Mouse (Mus musculus) intestine, embryonic 15.5 days (tissue): ENCODE measurements at regions not wholly inside any gene's neighbourhood (a gene's known extent, or its start where the extent isn't known, plus 50 kb on each side); places are given as distances from the start of the nearest gene placed in this dataset.
"Not testable (repeated sequence)": the region's sequence is repeated elsewhere in the genome, so short reads cannot be mapped to it uniquely, and the experiment has no call there.

Source experiments
- ATAC-seq: fragments of 200-750 bp; cut with Nextera tagmentation; 2 replicates; pipeline ENCODE4 v1.8.0; 2017; ENCODE audit warnings: moderate TSS enrichment, moderate library complexity
- H3K27ac ChIP-seq: fragments of 300-500 bp; sonication (generic); 2 replicates; pipeline ENCODE4 v1.5.1; 2015; ENCODE audit warnings: mild to moderate bottlenecking, inconsistent platforms
- H3K27me3 ChIP-seq: fragments of 300-500 bp; sonication (generic); replicated peaks from 2 replicates; pipeline ENCODE4 v1.6.1; 2015; ENCODE audit warnings: inconsistent platforms
- H3K36me3 ChIP-seq: fragments of 300-500 bp; sonication (generic); 2 replicates; pipeline ENCODE4 v1.6.1; 2015; ENCODE audit warnings: inconsistent platforms
- H3K4me1 ChIP-seq: fragments of 300-500 bp; sonication (generic); replicated peaks from 2 replicates; pipeline ENCODE4 v1.6.1; 2015; ENCODE audit warnings: inconsistent platforms
- H3K4me2 ChIP-seq: fragments of 300-500 bp; sonication (generic); replicated peaks from 2 replicates; pipeline ENCODE4 v1.6.1; 2015; ENCODE audit warnings: mild to moderate bottlenecking, inconsistent platforms
- H3K4me3 ChIP-seq: fragments of 300-500 bp; sonication (generic); replicated peaks from 2 replicates; pipeline ENCODE4 v1.5.1; 2015; ENCODE audit warnings: inconsistent platforms
- H3K9ac ChIP-seq: fragments of 300-500 bp; sonication (generic); 2 replicates; pipeline ENCODE4 v1.6.1; 2015; ENCODE audit warnings: inconsistent platforms
- H3K9me3 ChIP-seq: fragments of 300-500 bp; sonication (generic); 2 replicates; pipeline ENCODE4 v1.6.1; 2016; ENCODE audit warnings: inconsistent platforms
- WGBS: fragments of 180-500 bp; shearing (Covaris S2); methylation state at CpG from one replicate; pipeline ENCODE4 v1.1.7; 2015; 5-methylcytosine and 5-hydroxymethylcytosine counted together

DNA sequence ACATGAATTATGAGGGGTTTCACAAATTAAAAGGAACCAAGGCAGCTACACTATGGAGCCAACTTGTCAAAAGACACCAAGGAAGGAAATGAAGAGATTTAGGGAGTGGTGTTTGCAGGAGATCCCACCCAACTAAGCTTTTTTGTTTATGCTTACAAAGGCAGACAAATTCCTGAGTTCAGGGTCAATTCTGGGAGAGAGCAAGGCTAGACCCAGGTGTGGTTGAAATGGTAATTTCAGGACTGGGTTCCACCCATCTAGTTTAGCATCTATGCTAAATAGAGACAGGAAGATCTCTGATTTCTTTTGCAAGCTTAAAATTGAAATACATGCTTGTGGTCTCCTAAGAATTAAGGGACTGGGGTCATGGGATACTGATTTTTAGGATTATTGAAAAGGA is 286.0 kb upstream of the Pcdh17 start:
- Histone ChIP-seq H3K27ac (no peak overlapping the region), H3K4me1 (no peaks in the 10 kb centered on the region), H3K9ac (no peak overlapping the region), H3K9me3 (no peaks in the 10 kb centered on the region), H3K36me3 (no peaks in the 10 kb centered on the region), H3K27me3 (no peaks in the 10 kb centered on the region), H3K4me2 (no peak overlapping the region), H3K4me3 (no peak overlapping the region)
- no peak for ATAC-seq

GRCm38 (mm10) chr14:84175446-84175845 is 267.9 kb upstream of the Pcdh17 start:
- 83% methylated on average over 4 of the region's 4 CpGs for WGBS
- Histone ChIP-seq H3K4me3 (no peak overlapping the region), H3K4me2 (no peak overlapping the region), H3K9me3 (no peaks in the 10 kb centered on the region), H3K27ac (no peak overlapping the region), H3K4me1 (no peaks in the 10 kb centered on the region), H3K9ac (no peak overlapping the region), H3K27me3 (no peaks in the 10 kb centered on the region), H3K36me3 (no peaks in the 10 kb centered on the region)
- ATAC-seq: no peak

DNA sequence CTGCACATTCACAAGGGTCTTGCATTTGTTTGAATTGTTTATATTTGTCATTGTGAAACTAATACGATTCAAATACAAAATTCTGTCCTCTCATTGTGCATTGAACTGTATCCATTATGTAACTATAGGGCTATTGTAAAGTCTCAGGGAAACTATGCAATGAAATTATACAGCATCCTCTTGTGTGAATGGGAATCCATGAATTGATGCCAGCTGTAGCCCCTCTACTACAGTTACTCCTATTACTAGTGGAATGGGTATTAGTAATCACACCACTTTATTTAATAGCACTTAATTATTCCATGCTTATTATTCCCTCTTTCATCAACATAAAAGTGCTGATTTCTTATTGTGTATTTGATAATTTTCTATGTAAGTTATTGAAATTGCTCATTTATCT is 232.4 kb upstream of the Pcdh17 start:
- no peak for ATAC-seq
- no peaks in the 10 kb centered on the region for H3K36me3 ChIP-seq
- 76% methylated on average over 1 of the region's 1 CpGs for WGBS
- H3K9me3 ChIP-seq: no peaks in the 10 kb centered on the region
- H3K4me1 ChIP-seq: no peaks in the 10 kb centered on the region
- no peak overlapping the region for H3K4me2 ChIP-seq
- H3K27ac ChIP-seq: no peak overlapping the region
- no peak overlapping the region for H3K4me3 ChIP-seq
- H3K27me3 ChIP-seq: no peaks in the 10 kb centered on the region
- H3K9ac ChIP-seq: no peak overlapping the region

DNA sequence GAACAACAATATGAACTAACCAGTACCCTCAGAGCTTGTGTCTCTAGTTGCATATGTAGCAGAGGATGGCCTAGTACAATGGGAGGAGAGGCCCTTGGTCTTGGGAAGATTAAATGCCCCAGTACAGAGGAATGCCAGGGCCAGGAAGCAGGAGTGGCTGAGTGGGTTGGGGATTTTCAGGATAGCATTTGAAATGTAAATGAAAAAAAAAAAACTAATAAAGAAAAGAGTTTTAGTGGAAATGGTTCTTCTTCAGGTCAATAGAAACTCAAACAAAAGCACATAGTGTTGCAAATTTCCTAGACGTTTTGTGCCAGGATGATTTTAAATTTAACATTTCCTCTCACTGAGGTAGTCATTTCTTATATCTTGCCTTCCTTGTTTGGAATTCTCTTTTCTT is 220.4 kb upstream of the Pcdh17 start:
- no peak overlapping the region for H3K4me2 ChIP-seq
- no peak overlapping the region for H3K4me3 ChIP-seq
- no peak overlapping the region for H3K27ac ChIP-seq
- no peaks in the 10 kb centered on the region for H3K4me1 ChIP-seq
- no peak overlapping the region for H3K9ac ChIP-seq
- H3K9me3 ChIP-seq: no peaks in the 10 kb centered on the region
- H3K27me3 ChIP-seq: no peaks in the 10 kb centered on the region
- WGBS: 69% methylated on average over 1 of the region's 1 CpGs
- no peaks in the 10 kb centered on the region for H3K36me3 ChIP-seq
- no peak for ATAC-seq

- WGBS: 82% methylated on average over 2 of the region's 2 CpGs
- Histone ChIP-seq H3K27ac (no peak overlapping the region), H3K4me3 (no peak overlapping the region), H3K36me3 (no peaks in the 10 kb centered on the region), H3K4me1 (no peaks in the 10 kb centered on the region), H3K9ac (no peak overlapping the region), H3K27me3 (no peaks in the 10 kb centered on the region), H3K9me3 (no peaks in the 10 kb centered on the region), H3K4me2 (no peak overlapping the region)
- ATAC-seq: no peak
Measured at GRCm38 (mm10) chr14:84223924-84224323, 219.4 kb upstream of the Pcdh17 start.

- not testable (repeated sequence) for H3K4me1 ChIP-seq, H3K27ac ChIP-seq, H3K4me2 ChIP-seq, ATAC-seq, H3K36me3 ChIP-seq, H3K9me3 ChIP-seq, H3K27me3 ChIP-seq, H3K4me3 ChIP-seq, H3K9ac ChIP-seq
- 66% methylated on average over 1 of the region's 1 CpGs for WGBS
Measured at GRCm38 (mm10) chr14:84248006-84248405, 195.4 kb upstream of the Pcdh17 start.

DNA sequence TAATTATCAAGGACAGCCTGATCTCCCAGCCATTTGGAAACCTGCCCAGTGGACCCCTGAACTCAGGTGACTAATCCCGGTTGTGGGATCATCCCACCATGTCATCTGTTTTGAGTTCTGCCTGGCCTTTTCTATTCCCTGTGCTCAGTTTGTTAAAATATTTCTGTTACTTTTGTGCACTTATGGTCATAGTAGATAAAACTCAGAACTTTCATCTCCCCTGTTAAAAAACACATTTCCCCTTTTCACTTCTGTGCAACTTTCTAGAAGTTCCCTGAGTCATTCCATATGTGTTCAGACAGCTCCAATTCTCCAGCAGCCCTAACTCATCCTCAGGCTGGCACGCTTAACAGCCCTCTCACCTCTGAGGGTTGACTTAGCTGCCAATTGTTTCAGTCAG is 190.8 kb upstream of the Pcdh17 start:
- no peak for ATAC-seq
- Histone ChIP-seq H3K27me3 (no peaks in the 10 kb centered on the region), H3K9ac (no peak overlapping the region), H3K4me1 (no peaks in the 10 kb centered on the region), H3K4me3 (no peak overlapping the region), H3K4me2 (no peak overlapping the region), H3K36me3 (no peaks in the 10 kb centered on the region), H3K27ac (no peak overlapping the region), H3K9me3 (no peaks in the 10 kb centered on the region)
- WGBS: 71% methylated on average over 2 of the region's 2 CpGs

DNA sequence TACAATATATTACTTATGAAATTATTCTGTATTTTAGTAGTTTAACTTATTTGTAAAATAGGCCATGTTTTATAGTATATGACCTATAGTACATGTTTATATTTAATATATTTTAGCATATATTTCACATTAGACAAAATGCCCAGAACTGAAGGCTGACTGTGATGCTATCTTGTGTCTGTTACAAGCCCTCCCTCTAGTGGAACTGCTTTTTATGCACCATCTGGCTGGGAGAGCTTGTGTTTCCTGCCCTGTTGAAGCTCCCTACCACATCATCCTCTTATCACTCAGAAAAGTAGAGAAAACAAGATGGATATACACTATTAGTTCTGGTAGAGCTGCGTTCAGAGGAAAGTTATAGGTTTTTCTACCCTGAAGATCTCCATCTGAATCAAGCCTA is 185.7 kb upstream of the Pcdh17 start:
- no peak for ATAC-seq
- WGBS: 64% methylated on average over 1 of the region's 1 CpGs

DNA sequence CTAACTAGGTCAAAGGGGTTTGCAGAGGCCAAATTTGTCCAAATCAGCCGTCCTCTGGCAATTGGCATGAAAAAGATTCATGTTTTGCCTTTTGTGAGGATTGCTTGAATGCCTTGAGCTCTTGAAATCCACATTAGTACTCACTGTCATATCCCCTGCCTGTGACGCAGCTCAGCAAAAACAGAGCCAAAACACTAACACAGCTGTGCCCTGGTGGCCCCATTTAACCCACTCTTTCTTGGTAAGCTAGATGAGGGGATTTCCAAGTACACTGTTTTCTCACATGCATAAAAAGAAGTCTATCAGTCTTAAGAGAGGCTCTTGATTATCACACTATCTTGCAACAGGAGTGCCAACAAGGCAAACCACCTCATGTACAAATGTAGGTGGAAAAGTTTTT is 184.7 kb upstream of the Pcdh17 start:
- ATAC-seq: no peak
- Histone ChIP-seq H3K9me3 (no peaks in the 10 kb centered on the region), H3K4me1 (no peaks in the 10 kb centered on the region), H3K4me2 (no peak overlapping the region), H3K27me3 (no peaks in the 10 kb centered on the region), H3K9ac (no peak overlapping the region), H3K27ac (no peak overlapping the region), H3K4me3 (no peak overlapping the region), H3K36me3 (no peaks in the 10 kb centered on the region)
- WGBS: 29% methylated on average over 2 of the region's 2 CpGs

More for the DNA sequence above, 185.7 kb upstream of the Pcdh17 start:
- no peaks in the 10 kb centered on the region for H3K27me3 ChIP-seq
- H3K4me3 ChIP-seq: no peak overlapping the region
- H3K4me2 ChIP-seq: no peak overlapping the region
- H3K9me3 ChIP-seq: no peaks in the 10 kb centered on the region
- no peak overlapping the region for H3K27ac ChIP-seq
- no peaks in the 10 kb centered on the region for H3K36me3 ChIP-seq
- no peak overlapping the region for H3K9ac ChIP-seq
- no peaks in the 10 kb centered on the region for H3K4me1 ChIP-seq

DNA sequence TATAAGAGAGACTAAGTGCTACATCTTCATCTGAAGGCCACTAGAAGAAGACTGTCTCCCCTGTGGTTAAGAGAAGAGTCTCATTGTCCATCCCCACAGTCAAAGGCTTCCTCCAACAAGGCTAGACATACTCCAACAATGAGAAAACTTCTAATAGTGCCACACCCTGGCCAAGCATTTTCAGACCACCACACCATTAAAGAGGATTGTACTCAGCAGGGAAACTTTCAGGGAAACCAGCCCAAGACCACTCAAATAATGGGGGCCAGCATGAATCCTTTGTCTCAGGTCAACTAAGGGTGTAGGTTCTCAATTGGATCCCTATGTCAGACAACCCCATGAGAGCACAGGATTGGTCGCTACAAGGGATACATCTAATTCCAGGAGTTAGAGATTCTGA is 179.4 kb upstream of the Pcdh17 start:
- no peaks in the 10 kb centered on the region for H3K27me3 ChIP-seq
- H3K9me3 ChIP-seq: no peaks in the 10 kb centered on the region
- no peak for ATAC-seq
- H3K9ac ChIP-seq: no peak overlapping the region
- no peaks in the 10 kb centered on the region for H3K4me1 ChIP-seq
- H3K27ac ChIP-seq: no peak overlapping the region
- H3K36me3 ChIP-seq: no peaks in the 10 kb centered on the region
- H3K4me2 ChIP-seq: no peak overlapping the region
- H3K4me3 ChIP-seq: no peak overlapping the region
- 90% methylated on average over 1 of the region's 1 CpGs for WGBS

DNA sequence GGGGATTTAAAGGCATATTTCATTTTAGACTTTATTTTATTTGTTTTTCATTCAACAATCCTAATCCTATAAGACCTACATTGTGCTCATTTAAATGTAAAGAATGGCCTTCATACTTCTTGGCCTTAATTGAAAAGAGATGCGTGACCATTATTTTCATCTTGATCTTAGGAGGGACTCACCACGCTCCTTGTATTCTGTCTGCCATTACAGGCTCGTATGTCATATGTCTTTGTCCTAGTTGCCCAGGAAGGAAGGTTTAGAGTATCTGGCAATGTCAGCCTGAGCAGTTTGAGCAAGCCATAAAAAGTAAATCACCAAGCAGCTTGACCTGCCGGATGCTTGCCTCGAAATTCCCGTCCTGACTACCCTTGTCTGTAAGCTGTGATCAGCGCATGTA is 177.1 kb upstream of the Pcdh17 start:
- Histone ChIP-seq H3K9me3 (no peaks in the 10 kb centered on the region), H3K27me3 (no peaks in the 10 kb centered on the region), H3K4me2 (no peak overlapping the region), H3K27ac (no peak overlapping the region), H3K4me1 (no peaks in the 10 kb centered on the region), H3K4me3 (no peak overlapping the region), H3K36me3 (no peaks in the 10 kb centered on the region), H3K9ac (no peak overlapping the region)
- no peak for ATAC-seq
- WGBS: 77% methylated on average over 7 of the region's 7 CpGs

DNA sequence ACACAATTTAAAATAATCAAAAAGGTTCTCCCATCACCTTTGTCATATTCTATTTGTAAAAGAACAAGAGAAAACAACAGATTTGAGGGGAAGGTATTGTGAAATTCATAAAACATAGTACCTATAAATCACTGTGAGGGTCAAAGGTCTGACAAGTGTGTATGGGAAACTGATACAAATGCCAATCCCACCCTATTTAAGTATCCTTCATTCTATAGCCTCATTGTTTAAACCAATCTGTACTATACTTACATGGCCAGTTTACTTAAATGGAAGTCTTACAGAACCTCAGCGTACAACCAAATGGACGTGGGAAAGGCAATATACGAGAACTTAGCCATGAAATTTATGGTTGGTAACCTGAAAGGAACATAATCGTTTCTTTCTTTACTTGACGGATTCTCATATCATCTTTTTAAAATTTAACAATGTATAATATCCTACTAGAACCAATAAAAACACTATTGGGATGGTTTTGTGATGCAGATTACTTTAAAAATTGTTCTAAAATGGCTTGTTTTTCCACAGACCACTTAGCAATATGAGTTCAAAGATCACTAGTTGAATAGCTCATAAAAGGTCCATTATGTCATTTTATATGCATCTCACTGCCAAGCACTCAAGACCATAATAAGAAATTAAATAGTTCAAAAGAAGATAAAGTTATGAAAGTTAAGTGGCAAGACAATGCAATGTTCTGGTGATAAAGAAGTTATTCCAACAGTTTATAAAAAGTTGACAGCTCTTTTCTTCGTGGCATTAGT is 159.7 kb upstream of the Pcdh17 start:
- H3K9ac ChIP-seq: no peak overlapping the region
- no peaks in the 10 kb centered on the region for H3K4me1 ChIP-seq
- no peak overlapping the region for H3K4me2 ChIP-seq
- no peak overlapping the region for H3K4me3 ChIP-seq
- H3K9me3 ChIP-seq: no peaks in the 10 kb centered on the region
- ATAC-seq: peak; percentile 83
- H3K27me3 ChIP-seq: no peaks in the 10 kb centered on the region
- H3K36me3 ChIP-seq: no peaks in the 10 kb centered on the region
- 49% methylated on average over 6 of the region's 6 CpGs for WGBS
- no peak overlapping the region for H3K27ac ChIP-seq

DNA sequence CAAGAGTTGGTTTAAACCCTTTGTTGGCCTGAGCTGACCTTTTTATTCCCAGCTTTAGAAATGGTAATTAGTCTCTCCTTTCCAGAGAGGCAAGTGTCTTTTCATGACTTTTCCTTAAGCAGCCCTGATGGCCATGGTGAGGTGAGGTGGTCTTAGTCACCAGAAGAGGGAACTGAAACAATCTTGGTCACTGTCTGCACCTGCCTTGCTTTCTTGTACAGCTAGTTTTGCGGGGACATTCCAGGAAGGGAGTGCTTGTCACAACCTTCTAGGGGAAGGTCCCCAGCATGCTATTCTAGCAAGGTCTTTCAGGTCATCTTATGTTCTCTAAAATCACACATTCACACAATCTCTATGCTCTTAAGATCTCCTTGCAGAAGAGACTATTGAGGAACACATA is 122.6 kb upstream of the Pcdh17 start:
- Histone ChIP-seq H3K36me3 (no peaks in the 10 kb centered on the region), H3K27ac (no peak overlapping the region), H3K9ac (no peak overlapping the region), H3K4me2 (no peak overlapping the region), H3K9me3 (no peaks in the 10 kb centered on the region), H3K4me3 (no peak overlapping the region), H3K4me1 (no peaks in the 10 kb centered on the region), H3K27me3 (no peaks in the 10 kb centered on the region)
- ATAC-seq: no peak
- WGBS: 73% methylated on average over 1 of the region's 1 CpGs
